Mouse (Mus musculus) neural tube, embryonic 15.5 days (tissue): ENCODE measurements around the gene Hnrnpc. TPM values are rescaled to one million over a fixed set of nuclear protein-coding genes. Genes with fewer than 3 reads are reported as not detected.
A peak's percentile ranks its signal among the peaks of the same experiment; 100 is the strongest.

ENCODE experiments used
- ATAC-seq: fragments of 200-750 bp; cut with Nextera tagmentation; 2 replicates; pipeline ENCODE4 v1.8.0; 2017; ENCODE audit warnings: mild to moderate bottlenecking, moderate TSS enrichment, moderate library complexity; ENCODE audit not compliant: low FRiP score
- H3K27ac ChIP-seq: fragments of 300-500 bp; sonication (generic); replicated peaks from 2 replicates; pipeline ENCODE4 v1.5.1; 2015; ENCODE audit warnings: mild to moderate bottlenecking, inconsistent platforms
- H3K27me3 ChIP-seq: fragments of 300-500 bp; sonication (generic); replicated peaks from 2 replicates; pipeline ENCODE4 v1.6.1; 2015; ENCODE audit warnings: inconsistent platforms
- H3K36me3 ChIP-seq: fragments of 300-500 bp; sonication (generic); 2 replicates; pipeline ENCODE4 v1.6.1; 2015; ENCODE audit warnings: inconsistent platforms
- H3K4me1 ChIP-seq: fragments of 300-500 bp; sonication (generic); 2 replicates; pipeline ENCODE4 v1.6.1; 2015; ENCODE audit warnings: inconsistent platforms
- H3K4me2 ChIP-seq: fragments of 300-500 bp; sonication (generic); 2 replicates; pipeline ENCODE4 v1.6.1; 2015; ENCODE audit warnings: inconsistent platforms, mild to moderate bottlenecking, moderate library complexity
- H3K4me3 ChIP-seq: fragments of 300-500 bp; sonication (generic); replicated peaks from 2 replicates; pipeline ENCODE4 v1.5.1; 2015; ENCODE audit warnings: mild to moderate bottlenecking, inconsistent platforms
- H3K9ac ChIP-seq: fragments of 300-500 bp; sonication (generic); replicated peaks from 2 replicates; pipeline ENCODE4 v1.6.1; 2015; ENCODE audit warnings: mild to moderate bottlenecking, inconsistent platforms
- H3K9me3 ChIP-seq: fragments of 300-500 bp; sonication (generic); replicated peaks from 2 replicates; pipeline ENCODE4 v1.6.1; 2016; ENCODE audit warnings: inconsistent platforms
- WGBS: fragments of 180-500 bp; shearing (Covaris S2); methylation state at CpG from one replicate; pipeline ENCODE4 v1.1.7; 2015; ENCODE audit warnings: mixed read lengths; 5-methylcytosine and 5-hydroxymethylcytosine counted together
- polyA plus RNA-seq: library from polyadenylated mRNA; unstranded; fragments of >200 nt; fragmentation: Nextera tagmentation; extraction: Ambion mirVana; gene quantifications from 2 replicates; pipeline ENCODE4 v1.2.1, GENCODE M21; 2015

Gene Hnrnpc
- polyA plus RNA-seq: 424 and 500 TPM in 2 replicates

- peak; percentile 98 for ATAC-seq
- peak within 1 kb of the TSS; percentile 90 for H3K4me3 ChIP-seq
- WGBS: under 1% methylated on average over 50 of the region's 50 CpGs
Observed at GRCm38 (mm10) chr14:52103856-52104676, at the start of gene Hnrnpc. Gene Hnrnpc (minus strand): TSS chr14:52104028.

GRCm38 (mm10) chr14:52152613-52153012, 48.8 kb upstream of the Hnrnpc start:
- no peak for ATAC-seq
- no peak overlapping the region for H3K4me3 ChIP-seq
- H3K9me3 ChIP-seq: no peaks in the 10 kb centered on the region
- H3K4me1 ChIP-seq: no peaks in the 10 kb centered on the region
- no peak overlapping the region for H3K27ac ChIP-seq
- WGBS: 60% methylated on average over 3 of the region's 3 CpGs
- H3K36me3 ChIP-seq: no peaks in the 10 kb centered on the region
- H3K27me3 ChIP-seq: no peaks in the 10 kb centered on the region
- no peak overlapping the region for H3K9ac ChIP-seq
- no peak overlapping the region for H3K4me2 ChIP-seq

More at GRCm38 (mm10) chr14:52103856-52104676, at the start of gene Hnrnpc:
- H3K27ac ChIP-seq: peak within 1 kb of the TSS; percentile 97
- peak within 1 kb of the TSS; percentile 71 for H3K4me2 ChIP-seq
- H3K4me1 ChIP-seq: peaks cover 35% of the 10 kb centered on the region
- no peaks in the 10 kb centered on the region for H3K27me3 ChIP-seq
- no peaks in the 10 kb centered on the region for H3K36me3 ChIP-seq
- H3K9ac ChIP-seq: peak within 1 kb of the TSS; percentile 90
- H3K9me3 ChIP-seq: no peaks in the 10 kb centered on the region

- H3K4me1 ChIP-seq: no peaks in the 10 kb centered on the region
- peak; percentile 31; the same call in 1 of the 2 replicates for ATAC-seq
- no peaks in the 10 kb centered on the region for H3K9me3 ChIP-seq
- WGBS: 33% methylated on average over 7 of the region's 7 CpGs
- H3K4me3 ChIP-seq: no peak overlapping the region
- no peak overlapping the region for H3K9ac ChIP-seq
- no peaks in the 10 kb centered on the region for H3K27me3 ChIP-seq
- no peak overlapping the region for H3K27ac ChIP-seq
- peak overlapping the region; percentile 22; the same call in 1 of the 2 replicates for H3K4me2 ChIP-seq
- no peaks in the 10 kb centered on the region for H3K36me3 ChIP-seq
Observed at GRCm38 (mm10) chr14:52152179-52152578, 48.4 kb upstream of the Hnrnpc start.

DNA sequence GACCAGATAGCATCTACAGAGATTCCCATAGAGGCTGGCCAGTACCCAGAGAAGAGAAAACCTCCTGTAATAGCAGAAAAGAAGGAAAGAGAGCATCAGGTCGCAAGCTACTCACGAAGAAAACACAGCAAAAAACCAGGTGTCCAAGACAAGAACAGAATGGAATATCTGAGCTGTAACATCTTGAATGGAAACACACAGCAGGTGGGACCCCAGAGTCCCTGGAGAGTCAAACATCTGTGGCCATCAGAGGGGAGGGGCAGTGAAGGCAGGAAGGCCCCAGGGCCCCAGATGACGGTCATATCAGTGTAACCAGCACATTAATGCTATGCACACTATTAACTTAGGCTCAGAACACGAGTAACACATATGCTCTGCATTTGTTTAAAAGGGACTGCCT, 46.1 kb upstream of the Hnrnpc start:
- H3K9ac ChIP-seq: no peak overlapping the region
- no peaks in the 10 kb centered on the region for H3K27me3 ChIP-seq
- no peak overlapping the region for H3K4me3 ChIP-seq
- H3K27ac ChIP-seq: no peak overlapping the region
- no peak overlapping the region for H3K4me2 ChIP-seq
- no peaks in the 10 kb centered on the region for H3K36me3 ChIP-seq
- no peak for ATAC-seq
- no peaks in the 10 kb centered on the region for H3K4me1 ChIP-seq
- H3K9me3 ChIP-seq: no peaks in the 10 kb centered on the region
- 65% methylated on average over 4 of the region's 4 CpGs for WGBS

GRCm38 (mm10) chr14:52146540-52146939, 42.7 kb upstream of the Hnrnpc start:
- Histone ChIP-seq H3K9me3 (no peaks in the 10 kb centered on the region), H3K27ac (no peak overlapping the region), H3K27me3 (no peaks in the 10 kb centered on the region), H3K36me3 (no peaks in the 10 kb centered on the region), H3K9ac (no peak overlapping the region), H3K4me3 (no peak overlapping the region), H3K4me2 (no peak overlapping the region), H3K4me1 (no peaks in the 10 kb centered on the region)
- no peak for ATAC-seq
- WGBS: 65% methylated on average over 4 of the region's 4 CpGs

DNA sequence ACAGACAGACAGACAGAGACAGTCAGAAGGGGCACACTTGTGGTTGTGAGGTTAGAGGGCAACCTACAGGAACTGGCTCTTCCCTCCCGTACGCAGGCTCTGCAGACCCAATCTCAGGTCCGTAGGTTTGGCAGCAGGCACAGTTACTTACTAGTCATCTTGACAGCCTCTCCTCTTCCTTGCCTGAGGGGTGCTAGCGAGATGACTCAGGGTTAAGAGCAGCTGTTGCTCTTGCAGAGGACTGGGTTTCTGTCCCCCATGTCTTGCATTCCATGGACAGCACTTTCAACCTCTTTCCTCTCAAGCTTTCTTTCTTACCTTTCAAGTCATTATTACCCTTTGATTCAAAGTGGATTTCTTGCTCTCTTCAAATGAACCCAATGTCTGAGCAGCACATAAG, 40.3 kb upstream of the Hnrnpc start:
- no peaks in the 10 kb centered on the region for H3K36me3 ChIP-seq
- H3K4me3 ChIP-seq: no peak overlapping the region
- no peak overlapping the region for H3K4me2 ChIP-seq
- ATAC-seq: no peak
- H3K9ac ChIP-seq: no peak overlapping the region
- no peaks in the 10 kb centered on the region for H3K4me1 ChIP-seq
- no peaks in the 10 kb centered on the region for H3K27me3 ChIP-seq
- no peaks in the 10 kb centered on the region for H3K9me3 ChIP-seq
- H3K27ac ChIP-seq: no peak overlapping the region
- WGBS: 89% methylated on average over 4 of the region's 4 CpGs

DNA sequence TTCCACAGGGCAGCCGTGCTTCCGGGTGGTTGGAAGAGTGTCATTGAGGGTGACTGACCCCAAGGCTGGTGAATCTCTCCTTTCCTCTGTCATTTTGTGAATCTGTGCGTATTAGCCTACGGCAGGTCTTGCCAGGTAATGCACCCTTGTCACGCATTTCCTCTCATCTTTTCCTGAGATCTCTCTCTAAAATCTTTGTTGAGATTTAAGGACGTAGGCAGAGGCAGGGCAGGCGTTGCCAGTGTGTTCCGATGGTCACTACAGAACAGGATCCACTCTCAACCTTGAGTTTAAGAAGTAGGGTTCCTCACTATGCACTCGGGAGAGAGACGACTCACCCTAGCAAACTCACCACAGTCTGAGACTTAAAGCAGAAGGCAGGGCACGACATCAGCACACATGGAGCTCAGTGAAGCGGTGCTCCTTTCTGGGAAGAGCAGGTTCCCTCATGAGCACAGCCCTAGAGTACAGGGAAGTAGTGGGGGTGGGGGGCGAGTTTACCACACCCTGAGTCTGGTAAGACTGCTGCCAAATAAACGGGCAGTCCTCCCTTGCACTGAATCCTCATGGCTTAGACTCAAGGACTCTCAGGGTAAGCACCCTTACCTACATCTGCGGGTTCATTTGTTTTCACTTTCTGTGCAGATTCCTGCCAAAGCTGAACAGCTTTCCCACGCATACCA, 37.8 kb upstream of the Hnrnpc start:
- Histone ChIP-seq H3K9me3 (no peaks in the 10 kb centered on the region), H3K4me2 (0 out of 2 replicates have a peak overlapping the region, but pooled peaks have one; percentile 21), H3K36me3 (no peaks in the 10 kb centered on the region), H3K9ac (no peak overlapping the region), H3K27me3 (no peaks in the 10 kb centered on the region), H3K27ac (no peak overlapping the region), H3K4me1 (no peaks in the 10 kb centered on the region), H3K4me3 (no peak overlapping the region)
- ATAC-seq: no peak
- 78% methylated on average over 16 of the region's 16 CpGs for WGBS

- H3K4me3 ChIP-seq: no peak overlapping the region
- H3K9ac ChIP-seq: no peak overlapping the region
- no peaks in the 10 kb centered on the region for H3K27me3 ChIP-seq
- H3K4me1 ChIP-seq: no peaks in the 10 kb centered on the region
- H3K27ac ChIP-seq: no peak overlapping the region
- H3K4me2 ChIP-seq: peak overlapping the region; percentile 21; the same call in 1 of the 2 replicates
- WGBS: 56% methylated on average over 19 of the region's 19 CpGs
- no peak for ATAC-seq
- no peaks in the 10 kb centered on the region for H3K36me3 ChIP-seq
- no peaks in the 10 kb centered on the region for H3K9me3 ChIP-seq
Observed at GRCm38 (mm10) chr14:52140577-52141444, 37.0 kb upstream of the Hnrnpc start.

- Histone ChIP-seq H3K4me3 (no peak overlapping the region), H3K36me3 (no peaks in the 10 kb centered on the region), H3K9ac (no peak overlapping the region), H3K4me1 (no peaks in the 10 kb centered on the region), H3K27ac (no peak overlapping the region), H3K9me3 (no peaks in the 10 kb centered on the region), H3K4me2 (no peak overlapping the region), H3K27me3 (no peaks in the 10 kb centered on the region)
- ATAC-seq: no peak
- WGBS: 88% methylated on average over 5 of the region's 5 CpGs
Observed at GRCm38 (mm10) chr14:52133584-52133983, 29.8 kb upstream of the Hnrnpc start.

GRCm38 (mm10) chr14:52124636-52125035, 20.8 kb upstream of the Hnrnpc start:
- no peaks in the 10 kb centered on the region for H3K36me3 ChIP-seq
- H3K4me1 ChIP-seq: peaks cover 4% of the 10 kb centered on the region
- H3K4me2 ChIP-seq: no peak overlapping the region
- H3K27ac ChIP-seq: no peak overlapping the region
- no peak for ATAC-seq
- H3K9me3 ChIP-seq: no peaks in the 10 kb centered on the region
- H3K27me3 ChIP-seq: peaks cover 3% of the 10 kb centered on the region; the same call in 1 of the 2 replicates
- 96% methylated on average over 3 of the region's 3 CpGs for WGBS
- H3K9ac ChIP-seq: no peak overlapping the region
- no peak overlapping the region for H3K4me3 ChIP-seq

GRCm38 (mm10) chr14:52123918-52124317, 20.1 kb upstream of the Hnrnpc start:
- no peak overlapping the region for H3K27ac ChIP-seq
- 25% methylated on average over 4 of the region's 4 CpGs for WGBS
- no peak overlapping the region for H3K4me3 ChIP-seq
- peaks cover 8% of the 10 kb centered on the region for H3K4me1 ChIP-seq
- peaks cover 3% of the 10 kb centered on the region; the same call in 1 of the 2 replicates for H3K27me3 ChIP-seq
- H3K9ac ChIP-seq: no peak overlapping the region
- H3K9me3 ChIP-seq: no peaks in the 10 kb centered on the region
- no peak overlapping the region for H3K4me2 ChIP-seq
- no peak for ATAC-seq
- no peaks in the 10 kb centered on the region for H3K36me3 ChIP-seq
